Mouse (Mus musculus) heart, embryonic 12.5 days (tissue): ENCODE measurements around the gene Nyap1. TPM values are rescaled to one million over a fixed set of nuclear protein-coding genes. Genes with fewer than 3 reads are reported as not detected.

Source experiments
- ATAC-seq: fragments of 200-750 bp; cut with Nextera tagmentation; 2 replicates; pipeline ENCODE4 v1.8.0; 2017; ENCODE audit warnings: moderate TSS enrichment, moderate library complexity; ENCODE audit not compliant: insufficient number of reproducible peaks, low FRiP score
- H3K27ac ChIP-seq: fragments of 300-500 bp; sonication (generic); 2 replicates; pipeline ENCODE4 v1.5.1; 2016; ENCODE audit warnings: mild to moderate bottlenecking, moderate library complexity; ENCODE audit not compliant: poor library complexity, severe bottlenecking
- H3K27me3 ChIP-seq: fragments of 300-500 bp; sonication (generic); replicated peaks from 2 replicates; pipeline ENCODE4 v1.6.1; 2016; ENCODE audit warnings: mild to moderate bottlenecking, moderate library complexity
- H3K36me3 ChIP-seq: fragments of 300-500 bp; sonication (generic); 2 replicates; pipeline ENCODE4 v1.6.1; 2016; ENCODE audit warnings: mild to moderate bottlenecking, moderate library complexity
- H3K4me1 ChIP-seq: fragments of 300-500 bp; sonication (generic); replicated peaks from 2 replicates; pipeline ENCODE4 v1.6.1; 2016; ENCODE audit warnings: mild to moderate bottlenecking
- H3K4me2 ChIP-seq: fragments of 300-500 bp; sonication (generic); 2 replicates; pipeline ENCODE4 v1.6.1; 2016; ENCODE audit warnings: mild to moderate bottlenecking, moderate library complexity
- H3K4me3 ChIP-seq: fragments of 300-500 bp; sonication (generic); 2 replicates; pipeline ENCODE4 v1.5.1; 2016; ENCODE audit warnings: mild to moderate bottlenecking
- H3K9ac ChIP-seq: fragments of 300-500 bp; sonication (generic); 2 replicates; pipeline ENCODE4 v1.6.1; 2016; ENCODE audit warnings: mild to moderate bottlenecking, moderate library complexity
- H3K9me3 ChIP-seq: fragments of 300-500 bp; sonication (generic); replicated peaks from 2 replicates; pipeline ENCODE4 v1.6.1; 2016; ENCODE audit warnings: mild to moderate bottlenecking, moderate library complexity
- WGBS: fragments of 180-500 bp; shearing (Covaris S2); methylation state at CpG from one replicate; pipeline ENCODE4 v1.1.7; 2016; 5-methylcytosine and 5-hydroxymethylcytosine counted together
- polyA plus RNA-seq: library from polyadenylated mRNA; unstranded; fragments of >200 nt; fragmentation: Nextera tagmentation; extraction: Ambion mirVana; gene quantifications from 2 replicates; pipeline ENCODE4 v1.2.1, GENCODE M21; 2016

Gene Nyap1
- polyA plus RNA-seq, 1 experiment from 2014 or later: 1.7 TPM

DNA sequence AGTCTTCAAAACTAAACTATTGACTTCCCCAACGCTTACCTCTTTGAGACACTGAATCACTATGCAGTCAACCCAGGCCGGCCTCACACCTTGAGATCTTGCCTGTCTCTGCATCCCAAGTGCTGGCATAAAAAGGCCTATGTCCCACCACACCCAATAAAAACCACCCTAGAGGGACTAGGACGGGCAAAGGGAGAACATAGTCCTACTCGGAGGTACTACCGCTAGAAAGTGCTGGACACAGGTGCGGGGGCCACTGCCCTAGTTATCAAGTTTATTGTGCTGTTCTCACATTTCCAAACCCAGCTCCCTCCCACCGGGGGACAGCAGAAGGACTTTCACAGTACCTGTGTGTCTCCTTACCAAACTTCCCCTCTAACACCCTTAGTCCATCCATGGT, 40.3 kb upstream of the Nyap1 start:
- no peak overlapping the region for H3K4me2 ChIP-seq
- 92% methylated on average over 7 of the region's 7 CpGs for WGBS
- ATAC-seq: no peak
- H3K27ac ChIP-seq: no peak overlapping the region
- peaks cover 50% of the 10 kb centered on the region for H3K36me3 ChIP-seq
- H3K4me1 ChIP-seq: peaks cover 55% of the 10 kb centered on the region
- H3K27me3 ChIP-seq: no peaks in the 10 kb centered on the region
- H3K9me3 ChIP-seq: no peaks in the 10 kb centered on the region
- H3K9ac ChIP-seq: no peak overlapping the region
- H3K4me3 ChIP-seq: no peak overlapping the region

DNA sequence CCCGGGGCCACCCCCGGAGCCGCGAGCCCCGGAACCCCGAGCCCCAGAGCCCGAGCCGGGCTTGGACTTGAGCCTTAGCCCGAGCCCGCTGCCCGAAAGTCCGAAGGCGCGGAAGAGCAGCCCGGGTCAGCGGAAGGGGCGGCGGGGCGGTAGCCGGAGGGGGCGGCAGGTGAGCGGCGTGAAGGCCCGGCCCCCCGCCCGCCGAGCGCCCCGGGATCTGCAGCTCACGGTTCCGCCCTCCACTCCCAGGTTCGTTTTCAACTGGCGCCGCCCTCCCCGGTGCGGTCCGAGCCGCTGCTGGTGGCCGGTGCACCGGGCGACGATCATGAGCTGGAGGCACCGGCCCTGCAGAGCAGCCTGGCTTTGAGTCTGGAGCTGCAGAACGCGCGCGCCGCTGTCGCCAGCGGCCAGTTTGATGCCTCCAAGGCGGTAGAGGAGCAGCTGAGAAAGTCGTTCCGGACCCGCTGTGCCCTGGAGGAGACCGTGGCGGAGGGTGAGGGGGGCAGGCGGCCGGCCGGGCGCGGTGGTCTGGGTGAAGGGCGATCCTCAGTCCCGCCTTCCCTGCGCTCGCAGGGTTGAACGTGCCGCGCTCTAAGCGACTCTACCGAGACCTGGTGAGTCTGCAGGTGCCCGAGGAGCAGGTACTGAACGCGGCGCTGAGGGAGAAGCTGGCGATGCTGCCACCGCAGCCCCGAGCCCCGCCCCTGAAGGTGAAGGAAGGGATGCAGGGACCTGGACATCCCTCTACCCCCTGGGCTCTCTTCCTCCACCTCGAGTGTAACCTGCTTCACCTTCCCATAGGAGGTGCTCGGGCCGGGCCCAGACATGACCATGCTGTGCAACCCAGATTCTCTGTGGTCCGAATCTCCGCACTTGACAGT, 37.9 kb upstream of the Nyap1 start:
- Histone ChIP-seq H3K9me3 (no peaks in the 10 kb centered on the region), H3K4me2 (peak overlapping the region; percentile 96), H3K9ac (peak overlapping the region; percentile 87), H3K4me1 (peaks cover 50% of the 10 kb centered on the region), H3K4me3 (peak overlapping the region; percentile 62), H3K27me3 (no peaks in the 10 kb centered on the region), H3K36me3 (peaks cover 43% of the 10 kb centered on the region), H3K27ac (peak overlapping the region; percentile 76)
- ATAC-seq: peak; percentile 52
- under 1% methylated on average over 83 of the region's 83 CpGs for WGBS

DNA sequence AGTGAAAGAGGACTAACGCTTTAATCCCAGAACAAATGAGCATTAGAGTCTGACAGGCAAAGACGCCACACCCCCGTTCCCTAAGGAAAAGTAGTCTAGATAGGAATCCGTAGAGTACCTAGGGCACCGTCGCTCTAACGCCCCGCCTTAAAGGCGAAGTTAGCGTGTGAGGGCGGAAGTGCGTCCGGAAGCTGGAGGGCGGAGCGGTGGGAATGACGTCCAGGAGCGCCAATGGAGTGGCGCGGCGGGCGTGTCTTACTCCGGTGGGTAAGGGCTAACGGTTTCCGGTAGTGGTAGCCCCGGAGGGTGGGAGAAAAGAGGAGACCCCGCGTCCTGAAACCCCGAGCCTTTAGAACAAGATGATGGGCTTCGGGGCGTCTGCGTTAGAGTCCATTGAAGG, 37.2 kb upstream of the Nyap1 start, which contains the start of gene Ppp1r35:
Gene Ppp1r35, plus strand, starts transcription at position 215 of the 400 bp plus-strand sequence.
- Histone ChIP-seq H3K9ac (peak within 1 kb of the TSS; percentile 87), H3K9me3 (no peaks in the 10 kb centered on the region), H3K4me1 (peaks cover 44% of the 10 kb centered on the region), H3K4me2 (peak within 1 kb of the TSS; percentile 96), H3K4me3 (peak within 1 kb of the TSS; percentile 62), H3K27me3 (no peaks in the 10 kb centered on the region), H3K36me3 (peaks cover 37% of the 10 kb centered on the region), H3K27ac (peak within 1 kb of the TSS; percentile 76)
- ATAC-seq: peak; percentile 92
- under 1% methylated on average over 31 of the region's 31 CpGs for WGBS

GRCm38 (mm10) chr5:137777267-137777845, 35.9 kb upstream of the Nyap1 start:
- no peak overlapping the region for H3K4me2 ChIP-seq
- H3K4me1 ChIP-seq: peaks cover 37% of the 10 kb centered on the region
- peaks cover 24% of the 10 kb centered on the region for H3K36me3 ChIP-seq
- no peaks in the 10 kb centered on the region for H3K27me3 ChIP-seq
- H3K4me3 ChIP-seq: no peak overlapping the region
- H3K9me3 ChIP-seq: no peaks in the 10 kb centered on the region
- H3K9ac ChIP-seq: no peak overlapping the region
- no peak overlapping the region; the same call in 1 of the 2 replicates for H3K27ac ChIP-seq
- no peak for ATAC-seq
- WGBS: 75% methylated on average over 7 of the region's 7 CpGs

- peaks cover 32% of the 10 kb centered on the region for H3K4me1 ChIP-seq
- H3K4me3 ChIP-seq: no peak overlapping the region
- H3K27ac ChIP-seq: peak overlapping the region; percentile 15; the same call in 1 of the 2 replicates
- 42% methylated on average over 5 of the region's 5 CpGs for WGBS
- no peak for ATAC-seq
- H3K27me3 ChIP-seq: no peaks in the 10 kb centered on the region
- no peak overlapping the region for H3K9ac ChIP-seq
- no peaks in the 10 kb centered on the region for H3K9me3 ChIP-seq
- H3K36me3 ChIP-seq: peaks cover 15% of the 10 kb centered on the region
- no peak overlapping the region for H3K4me2 ChIP-seq
Measured at GRCm38 (mm10) chr5:137776408-137776918, 35.1 kb upstream of the Nyap1 start.

GRCm38 (mm10) chr5:137775587-137776290, 34.3 kb upstream of the Nyap1 start:
- Histone ChIP-seq H3K4me1 (peaks cover 32% of the 10 kb centered on the region), H3K4me2 (no peak overlapping the region), H3K4me3 (no peak overlapping the region), H3K27me3 (no peaks in the 10 kb centered on the region), H3K36me3 (peaks cover 8% of the 10 kb centered on the region), H3K27ac (no peak overlapping the region), H3K9ac (no peak overlapping the region), H3K9me3 (no peaks in the 10 kb centered on the region)
- no peak for ATAC-seq
- 86% methylated on average over 2 of the region's 2 CpGs for WGBS

DNA sequence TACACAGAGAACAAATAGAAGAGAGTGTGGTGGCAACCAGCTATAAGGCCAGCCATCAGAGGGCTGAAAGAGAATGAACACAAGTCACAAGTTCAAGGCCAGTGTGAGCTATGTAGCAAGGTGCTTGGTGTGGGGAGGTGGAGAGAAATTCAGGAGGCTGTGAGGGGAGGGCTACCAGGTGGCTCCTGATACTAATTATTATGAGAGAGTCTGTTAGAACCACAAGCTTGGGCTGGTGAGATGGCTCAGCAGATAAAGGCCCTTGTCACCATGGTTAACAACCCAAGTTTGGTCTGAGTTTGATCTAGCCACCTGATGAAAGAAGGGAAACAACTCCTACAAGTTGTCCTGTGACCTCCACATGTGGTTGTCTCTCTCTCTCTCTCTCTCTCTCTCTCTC, 31.3 kb upstream of the Nyap1 start:
- Histone ChIP-seq H3K27me3 (no peaks in the 10 kb centered on the region), H3K36me3 (no peaks in the 10 kb centered on the region), H3K9me3 (no peaks in the 10 kb centered on the region), H3K9ac (no peak overlapping the region), H3K4me1 (peaks cover 16% of the 10 kb centered on the region; the same call in 1 of the 2 replicates), H3K27ac (no peak overlapping the region), H3K4me2 (no peak overlapping the region), H3K4me3 (no peak overlapping the region)
- ATAC-seq: no peak

GRCm38 (mm10) chr5:137770709-137771108, 29.3 kb upstream of the Nyap1 start:
- H3K27ac ChIP-seq: no peak overlapping the region
- H3K4me1 ChIP-seq: peaks cover 9% of the 10 kb centered on the region
- 42% methylated on average over 2 of the region's 2 CpGs for WGBS

GRCm38 (mm10) chr5:137768475-137768874, 27.1 kb upstream of the Nyap1 start:
- no peak overlapping the region for H3K9ac ChIP-seq
- H3K36me3 ChIP-seq: peaks cover 6% of the 10 kb centered on the region; the same call in 1 of the 2 replicates
- WGBS: 64% methylated on average over 1 of the region's 1 CpGs
- H3K4me3 ChIP-seq: no peak overlapping the region
- no peaks in the 10 kb centered on the region for H3K27me3 ChIP-seq
- H3K4me2 ChIP-seq: no peak overlapping the region
- H3K4me1 ChIP-seq: peaks cover 9% of the 10 kb centered on the region
- no peak for ATAC-seq
- H3K27ac ChIP-seq: no peak overlapping the region
- 0 out of 2 replicates have a peak, but pooled peaks cover 4% of the 10 kb centered on the region for H3K9me3 ChIP-seq

More at GRCm38 (mm10) chr5:137770709-137771108, 29.3 kb upstream of the Nyap1 start:
- peak; percentile 65; the same call in 1 of the 2 replicates for ATAC-seq
- H3K4me2 ChIP-seq: no peak overlapping the region
- peaks cover 5% of the 10 kb centered on the region; the same call in 1 of the 2 replicates for H3K36me3 ChIP-seq
- H3K9ac ChIP-seq: no peak overlapping the region
- no peak overlapping the region for H3K4me3 ChIP-seq
- H3K9me3 ChIP-seq: 0 out of 2 replicates have a peak, but pooled peaks cover 4% of the 10 kb centered on the region
- H3K27me3 ChIP-seq: no peaks in the 10 kb centered on the region

DNA sequence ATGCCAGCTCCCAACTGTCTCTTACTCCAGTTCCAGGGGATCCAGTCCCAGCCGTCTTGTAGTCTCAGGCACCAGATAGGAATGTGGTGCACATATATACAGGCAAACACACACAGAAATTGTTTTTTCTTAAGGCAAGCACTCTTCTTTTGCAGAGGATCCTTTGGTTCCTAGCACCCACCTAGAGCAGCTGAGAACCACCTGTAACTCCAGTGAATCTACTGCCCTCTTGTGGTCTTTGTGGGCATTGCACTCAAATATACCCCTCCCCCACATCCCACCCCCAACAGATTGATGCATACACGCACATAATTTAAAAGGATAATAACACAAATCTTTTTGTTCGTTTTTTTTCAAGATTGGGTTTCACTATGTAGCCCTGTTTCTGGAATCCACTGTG, 24.9 kb upstream of the Nyap1 start:
- no peaks in the 10 kb centered on the region for H3K27me3 ChIP-seq
- 56% methylated on average over 3 of the region's 3 CpGs for WGBS

More for the DNA sequence above, 24.9 kb upstream of the Nyap1 start:
- Histone ChIP-seq H3K9me3 (0 out of 2 replicates have a peak, but pooled peaks cover 4% of the 10 kb centered on the region), H3K4me2 (no peak overlapping the region), H3K4me3 (no peak overlapping the region), H3K4me1 (peaks cover 5% of the 10 kb centered on the region), H3K27ac (no peak overlapping the region), H3K36me3 (peaks cover 13% of the 10 kb centered on the region), H3K9ac (no peak overlapping the region)
- no peak for ATAC-seq
